Mouse (Mus musculus): ENCODE measurements around the gene Rps16. TPM values are rescaled to one million over a fixed set of nuclear protein-coding genes. Genes with fewer than 3 reads are reported as not detected.
A peak's percentile ranks its signal among the peaks of the same experiment; 100 is the strongest.

Rps16 gene
- polyA plus RNA-seq, 1 experiment from 2014 or later, result 438 TPM

DNA sequence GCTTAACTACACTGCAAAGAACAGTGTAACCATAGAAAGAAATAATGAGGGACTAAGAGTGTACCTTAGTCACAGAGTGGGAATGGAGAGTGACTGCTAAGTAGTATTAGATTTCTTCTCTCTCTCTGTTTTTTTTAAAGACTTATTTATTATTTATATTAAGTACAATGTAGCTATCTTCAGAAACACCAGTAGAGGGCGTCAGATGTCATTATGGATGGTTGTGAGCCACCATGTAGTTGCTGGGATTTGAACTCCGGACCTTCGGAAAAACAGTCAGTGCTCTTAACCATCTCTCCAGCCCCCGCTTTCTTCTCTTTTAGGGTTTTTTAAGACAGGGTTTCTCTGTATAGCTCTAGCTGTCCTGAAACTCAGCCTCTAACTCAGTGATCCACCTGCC is 24.0 kb upstream of the Rps16 start:
- Histone ChIP-seq H3K4me2 (no peak overlapping the region), H3K36me3 (replicated peaks) (peaks cover 74% of the 10 kb centered on the region), H3K4me3 (no peak overlapping the region), H3K27me3 (replicated peaks) (no peaks in the 10 kb centered on the region), H3K9ac (no peak overlapping the region), H3K4me1 (no peaks in the 10 kb centered on the region), H3K9me3 (no peaks in the 10 kb centered on the region), H3K27ac (no peak overlapping the region)
- WGBS, result 79% methylated on average over 4 of the region's 4 CpGs
- no peak for ATAC-seq (replicated peaks)

- 93% methylated on average over 2 of the region's 2 CpGs for WGBS
- no peak overlapping the region for H3K4me2 ChIP-seq
- no peak for ATAC-seq (replicated peaks)
- H3K9me3 ChIP-seq, result no peaks in the 10 kb centered on the region
- no peak overlapping the region for H3K4me3 ChIP-seq
- no peaks in the 10 kb centered on the region for H3K4me1 ChIP-seq
- H3K36me3 ChIP-seq (replicated peaks), result peaks cover 56% of the 10 kb centered on the region
- no peak overlapping the region for H3K27ac ChIP-seq
- H3K9ac ChIP-seq, result no peak overlapping the region
- H3K27me3 ChIP-seq (replicated peaks), result no peaks in the 10 kb centered on the region
Measured at GRCm38 (mm10) chr7:28328260-28328659, 22.2 kb upstream of the Rps16 start.

DNA sequence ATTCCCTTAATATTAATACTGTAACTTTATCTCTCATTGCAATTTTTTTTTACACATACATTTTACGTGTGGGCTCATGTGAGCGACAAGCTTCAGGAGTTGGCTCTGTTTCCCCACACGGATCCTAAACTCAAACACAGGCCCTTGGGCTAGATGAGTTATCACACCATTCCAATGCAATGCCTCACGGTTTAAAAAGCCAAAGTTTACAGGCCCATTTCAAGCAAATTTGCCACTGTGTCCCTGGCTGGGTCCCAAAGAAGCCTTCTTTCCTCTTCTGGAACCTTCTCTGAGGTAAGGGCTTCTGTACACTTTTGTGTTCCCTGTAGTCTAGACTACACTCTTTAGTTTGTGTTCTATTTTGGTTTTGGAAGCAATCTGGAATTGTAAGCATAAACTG is 15.9 kb upstream of the Rps16 start:
- Histone ChIP-seq H3K36me3 (replicated peaks) (peaks cover 10% of the 10 kb centered on the region), H3K4me2 (no peak overlapping the region), H3K27ac (no peak overlapping the region), H3K27me3 (replicated peaks) (no peaks in the 10 kb centered on the region), H3K9ac (no peak overlapping the region), H3K9me3 (no peaks in the 10 kb centered on the region), H3K4me3 (no peak overlapping the region), H3K4me1 (peaks cover 28% of the 10 kb centered on the region)
- WGBS, result 94% methylated on average over 4 of the region's 4 CpGs
- no peak for ATAC-seq (replicated peaks)

- no peak overlapping the region for H3K4me2 ChIP-seq
- H3K27ac ChIP-seq, result no peak overlapping the region
- 94% methylated on average over 2 of the region's 2 CpGs for WGBS
- no peaks in the 10 kb centered on the region for H3K9me3 ChIP-seq
- H3K36me3 ChIP-seq (replicated peaks), result peaks cover 8% of the 10 kb centered on the region; the same call in 1 of the 2 replicates
- H3K4me3 ChIP-seq, result no peak overlapping the region
- H3K4me1 ChIP-seq, result peaks cover 28% of the 10 kb centered on the region
- no peaks in the 10 kb centered on the region for H3K27me3 ChIP-seq (replicated peaks)
- H3K9ac ChIP-seq, result no peak overlapping the region
- no peak for ATAC-seq (replicated peaks)
Measured at GRCm38 (mm10) chr7:28335471-28335870, 15.0 kb upstream of the Rps16 start.

DNA sequence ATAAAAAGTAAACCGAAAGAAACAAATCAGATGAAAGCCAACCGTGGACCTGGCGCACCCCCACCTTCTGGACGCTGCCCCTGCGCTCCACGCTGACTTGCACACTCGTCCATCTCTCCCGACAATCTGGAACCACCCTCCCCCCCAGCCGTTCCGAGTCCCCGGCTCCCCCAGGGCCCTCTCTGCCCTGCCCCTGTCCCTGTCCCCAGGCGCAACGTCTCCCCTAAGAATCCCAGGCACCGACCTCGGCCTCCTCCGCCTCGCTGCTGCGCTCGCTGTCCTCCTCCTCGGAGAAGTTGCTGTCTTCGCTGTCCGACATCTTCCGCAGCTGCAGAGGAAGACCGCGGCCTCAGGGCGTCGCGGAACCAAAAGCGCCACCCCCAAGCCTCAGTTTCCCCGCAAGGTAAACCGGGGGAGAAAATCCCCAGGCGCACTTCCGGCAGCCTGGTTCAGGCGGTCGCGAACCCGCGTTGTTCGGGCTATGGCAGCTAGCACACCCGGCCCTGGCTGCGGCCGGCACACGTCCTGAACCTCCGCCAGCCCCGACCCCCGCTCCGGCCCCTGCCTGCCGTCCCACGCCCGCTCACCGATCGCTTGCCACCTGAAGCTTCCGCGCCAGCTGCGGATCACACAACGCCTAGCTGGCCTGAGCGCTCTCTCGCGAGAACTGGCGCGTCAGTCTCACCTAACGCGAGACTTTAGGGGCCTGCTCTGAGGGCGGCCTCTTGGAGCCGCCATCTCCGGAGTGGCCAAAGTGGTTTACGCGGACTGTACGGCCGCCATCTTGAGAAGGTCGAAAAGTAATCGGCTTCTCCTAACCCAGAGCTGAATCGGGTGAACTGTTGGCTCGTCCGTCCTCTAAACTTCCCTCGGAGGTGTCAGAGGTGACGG is 12.1 kb upstream of the Rps16 start, which contains the start of gene Supt5:
TSS of gene Supt5 (minus strand) at position 639 of the 891 bp plus-strand sequence.
- Histone ChIP-seq H3K9ac (peak within 1 kb of the TSS; percentile 80), H3K9me3 (no peaks in the 10 kb centered on the region), H3K36me3 (replicated peaks) (no peaks in the 10 kb centered on the region), H3K4me2 (peak within 1 kb of the TSS; percentile 79), H3K4me3 (peak within 1 kb of the TSS; percentile 66), H3K27ac (peak within 1 kb of the TSS; percentile 87), H3K27me3 (replicated peaks) (no peaks in the 10 kb centered on the region), H3K4me1 (peaks cover 28% of the 10 kb centered on the region)
- under 1% methylated on average over 77 of the region's 77 CpGs for WGBS
- ATAC-seq (replicated peaks), result peak; percentile 99

GRCm38 (mm10) chr7:28339213-28339917 is 11.1 kb upstream of the Rps16 start:
- 79% methylated on average over 19 of the region's 19 CpGs for WGBS
- Histone ChIP-seq H3K27me3 (replicated peaks) (no peaks in the 10 kb centered on the region), H3K4me1 (peaks cover 28% of the 10 kb centered on the region), H3K4me2 (peak overlapping the region; percentile 79), H3K9me3 (no peaks in the 10 kb centered on the region), H3K36me3 (replicated peaks) (no peaks in the 10 kb centered on the region), H3K27ac (peak overlapping the region; percentile 87), H3K4me3 (peak overlapping the region; percentile 66), H3K9ac (peak overlapping the region; percentile 49; the same call in 1 of the 2 replicates)
- ATAC-seq (replicated peaks), result 0 out of 2 replicates have a peak, but pooled peaks have one; percentile 2

DNA sequence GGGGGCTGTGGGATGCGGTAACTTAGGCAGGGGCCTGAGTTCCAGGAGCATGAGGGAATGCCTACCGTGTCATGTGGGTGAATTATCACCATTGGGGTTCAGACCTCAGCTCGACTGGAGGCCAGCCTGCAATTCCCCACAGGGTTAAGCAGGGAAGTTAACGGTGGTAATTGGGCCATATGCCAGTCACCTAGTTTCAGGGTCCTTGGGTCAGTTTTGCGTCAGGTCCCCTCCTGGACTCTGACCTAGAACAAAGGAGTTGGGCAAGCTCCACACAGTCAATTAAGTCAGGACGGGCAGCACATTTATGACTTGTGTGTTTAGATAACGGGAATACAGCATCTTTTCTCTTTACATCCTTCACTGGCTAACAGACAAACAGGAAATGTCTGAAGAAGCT is 9.1 kb upstream of the Rps16 start:
- Histone ChIP-seq H3K27me3 (replicated peaks) (no peaks in the 10 kb centered on the region), H3K9ac (no peak overlapping the region), H3K27ac (no peak overlapping the region), H3K4me2 (no peak overlapping the region), H3K9me3 (no peaks in the 10 kb centered on the region), H3K36me3 (replicated peaks) (no peaks in the 10 kb centered on the region), H3K4me3 (no peak overlapping the region), H3K4me1 (peaks cover 20% of the 10 kb centered on the region)
- ATAC-seq (replicated peaks), result no peak
- WGBS, result 64% methylated on average over 7 of the region's 7 CpGs

DNA sequence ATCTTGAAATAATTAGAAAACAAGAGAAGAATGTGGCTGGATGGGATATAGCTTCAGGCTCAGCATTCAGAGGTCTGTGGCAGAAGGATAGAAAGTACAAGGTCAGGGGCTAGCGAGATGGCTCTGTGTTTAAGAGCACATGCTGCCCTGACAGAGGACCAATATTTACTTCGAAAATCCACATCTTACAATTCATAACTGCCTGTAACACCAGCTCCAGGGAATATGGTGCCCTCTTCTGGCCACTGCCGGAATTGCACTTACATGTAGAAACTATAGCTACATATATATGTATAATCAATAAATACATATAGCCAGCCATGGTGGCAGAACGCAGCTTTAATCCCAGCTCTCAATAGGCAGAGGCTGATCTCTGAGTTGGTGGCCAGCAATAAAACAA is 5.8 kb upstream of the Rps16 start:
- Histone ChIP-seq H3K27me3 (replicated peaks) (no peaks in the 10 kb centered on the region), H3K9me3 (no peaks in the 10 kb centered on the region), H3K36me3 (replicated peaks) (no peaks in the 10 kb centered on the region), H3K9ac (no peak overlapping the region), H3K4me1 (peaks cover 2% of the 10 kb centered on the region; the same call in 1 of the 2 replicates), H3K4me3 (no peak overlapping the region), H3K27ac (no peak overlapping the region), H3K4me2 (no peak overlapping the region)
- WGBS, result under 1% methylated on average over 4 of the region's 4 CpGs
- no peak for ATAC-seq (replicated peaks)

DNA sequence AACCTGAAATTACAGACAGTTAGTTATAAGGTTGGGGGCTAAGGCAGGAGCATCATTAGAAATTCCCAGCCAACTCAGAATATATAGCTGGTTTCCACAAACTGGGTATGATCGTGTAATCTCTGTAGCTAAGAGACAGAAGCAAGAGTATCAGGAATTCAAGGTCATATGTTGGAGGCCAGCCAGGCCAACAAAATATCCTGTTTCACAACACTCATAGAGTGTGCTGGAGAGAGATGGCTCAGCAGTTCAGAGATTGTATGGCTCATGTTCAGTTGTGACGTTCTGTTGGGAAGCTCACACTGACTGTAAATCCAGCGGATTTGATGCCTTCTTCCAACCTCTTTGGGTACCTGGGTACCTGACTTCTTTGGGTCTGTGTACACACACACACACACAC is 2.7 kb upstream of the Rps16 start:
- no peak overlapping the region for H3K9ac ChIP-seq
- no peak overlapping the region for H3K27ac ChIP-seq
- H3K36me3 ChIP-seq (replicated peaks), result no peaks in the 10 kb centered on the region; the same call in 1 of the 2 replicates
- H3K4me2 ChIP-seq, result no peak overlapping the region
- peaks cover 17% of the 10 kb centered on the region for H3K4me1 ChIP-seq
- WGBS, result 85% methylated on average over 3 of the region's 3 CpGs
- ATAC-seq (replicated peaks), result no peak
- no peaks in the 10 kb centered on the region for H3K27me3 ChIP-seq (replicated peaks)
- no peak overlapping the region for H3K4me3 ChIP-seq
- H3K9me3 ChIP-seq, result no peaks in the 10 kb centered on the region

DNA sequence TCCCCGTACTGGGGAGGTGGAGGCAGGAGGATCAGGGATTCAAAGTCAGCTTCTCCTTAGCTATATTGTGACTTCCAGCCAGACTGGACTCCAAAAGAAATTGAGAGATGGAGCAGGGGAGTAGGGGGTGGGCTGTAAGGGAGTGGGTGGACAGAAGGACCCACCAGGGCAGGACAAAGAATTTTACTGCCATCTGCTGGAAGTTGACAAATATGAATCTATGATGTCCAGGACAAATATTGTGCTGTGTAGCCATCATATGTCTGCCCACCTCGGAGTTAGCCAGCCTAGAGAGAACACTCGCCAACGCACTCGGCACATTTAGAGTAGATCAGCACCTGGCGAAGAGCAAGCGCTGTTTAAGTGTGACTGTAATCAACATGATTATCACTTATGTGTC is 1.9 kb upstream of the Rps16 start:
- 86% methylated on average over 7 of the region's 7 CpGs for WGBS
- no peak overlapping the region for H3K27ac ChIP-seq
- peaks cover 7% of the 10 kb centered on the region for H3K36me3 ChIP-seq (replicated peaks)
- H3K27me3 ChIP-seq (replicated peaks), result no peaks in the 10 kb centered on the region
- no peaks in the 10 kb centered on the region for H3K9me3 ChIP-seq
- H3K4me1 ChIP-seq, result peaks cover 17% of the 10 kb centered on the region
- no peak overlapping the region for H3K9ac ChIP-seq
- no peak for ATAC-seq (replicated peaks)
- H3K4me3 ChIP-seq, result no peak overlapping the region
- no peak overlapping the region for H3K4me2 ChIP-seq

DNA sequence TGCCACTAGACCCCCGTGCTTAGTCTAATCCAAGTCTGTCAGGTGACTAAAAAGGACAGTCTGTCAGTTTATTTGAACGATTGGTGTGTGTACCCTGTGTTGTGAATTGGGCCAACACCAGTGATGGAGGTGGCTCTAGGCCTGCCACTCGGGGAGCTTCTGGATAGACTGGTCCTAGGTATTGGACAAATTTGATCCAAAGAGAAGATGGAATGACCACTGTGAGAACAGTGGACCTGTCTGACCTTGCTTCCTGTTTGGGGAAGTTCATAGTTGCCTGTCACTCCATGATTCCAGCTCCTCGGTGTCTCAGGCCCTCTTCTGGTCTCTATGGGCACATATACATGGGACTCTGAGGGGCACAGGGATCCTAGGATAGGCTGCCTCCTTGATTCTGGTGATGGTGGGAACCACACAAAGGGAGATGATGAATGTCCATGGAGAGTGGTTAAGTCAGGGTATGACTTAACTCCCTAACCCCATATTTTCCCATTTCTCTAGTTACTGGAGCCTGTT is 1.3 kb downstream of the Rps16 start:
- no peaks in the 10 kb centered on the region for H3K27me3 ChIP-seq (replicated peaks)
- H3K4me3 ChIP-seq, result peak overlapping the region; percentile 94
- peak overlapping the region; percentile 96 for H3K4me2 ChIP-seq
- peak overlapping the region; percentile 97 for H3K9ac ChIP-seq
- H3K27ac ChIP-seq, result no peak overlapping the region
- WGBS, result 45% methylated on average over 4 of the region's 4 CpGs
- H3K4me1 ChIP-seq, result peaks cover 17% of the 10 kb centered on the region
- H3K9me3 ChIP-seq, result no peaks in the 10 kb centered on the region
- ATAC-seq (replicated peaks), result no peak
- H3K36me3 ChIP-seq (replicated peaks), result peaks cover 22% of the 10 kb centered on the region

DNA sequence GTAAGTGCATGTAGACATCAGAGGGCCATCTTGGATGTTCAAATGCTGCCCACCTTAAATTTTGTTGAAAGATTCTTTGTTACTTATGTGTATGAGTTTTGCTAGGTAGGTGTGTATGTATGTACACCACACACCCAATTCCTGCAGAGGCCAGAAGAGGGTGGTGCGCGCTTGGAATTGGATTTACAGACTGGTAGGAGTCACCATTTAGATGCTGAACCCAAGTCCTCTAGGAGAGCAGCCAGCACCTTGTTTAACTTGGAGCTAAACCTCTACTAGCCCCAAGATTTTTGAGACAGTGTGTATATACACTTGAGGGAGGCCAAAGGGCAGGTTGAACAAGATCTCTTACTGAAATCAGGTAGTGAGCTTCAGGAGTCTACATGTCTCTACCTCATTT is 2.8 kb downstream of the Rps16 start:
- Histone ChIP-seq H3K9ac (no peak overlapping the region), H3K4me2 (no peak overlapping the region), H3K4me1 (peaks cover 24% of the 10 kb centered on the region), H3K27ac (no peak overlapping the region), H3K9me3 (no peaks in the 10 kb centered on the region), H3K4me3 (no peak overlapping the region), H3K36me3 (replicated peaks) (peaks cover 22% of the 10 kb centered on the region), H3K27me3 (replicated peaks) (no peaks in the 10 kb centered on the region)
- no peak for ATAC-seq (replicated peaks)
- WGBS, result 100% methylated on average over 2 of the region's 2 CpGs

Data from midbrain, embryonic 15.5 days (tissue).